Mouse (Mus musculus) heart, postnatal 36 days (tissue): ENCODE results near the gene St8sia1. TPM values are rescaled to one million over a fixed set of nuclear protein-coding genes. Genes with fewer than 3 reads are reported as not detected.
"Not testable (repeated sequence)": the region's sequence is repeated elsewhere in the genome, so short reads cannot be mapped to it uniquely, and the experiment has no call there.

Experiments
- DNase-seq, 2 experiments: peaks; one replicate each; pipeline ENCODE4 v3.0.0; 2021 to 2022
- intact Hi-C: fragments of 180-260 bp; cut with DNase I; formaldehyde crosslinking; loops from one replicate; pipeline ENCODE4 v1.15.1; 2025
- total RNA-seq, 2 experiments: library from RNA; stranded (reverse); gene quantifications; 2 replicates each; pipeline ENCODE4 v1.2.3; 2021

Gene St8sia1
- total RNA-seq, 2 experiments from 2014 or later, result 0.11 to 0.39 TPM

GRCm38 (mm10) chr6:142985561-142986238 is 21.4 kb upstream of the St8sia1 start:
- intact Hi-C loops, DNase-seq: not testable (repeated sequence)

DNA sequence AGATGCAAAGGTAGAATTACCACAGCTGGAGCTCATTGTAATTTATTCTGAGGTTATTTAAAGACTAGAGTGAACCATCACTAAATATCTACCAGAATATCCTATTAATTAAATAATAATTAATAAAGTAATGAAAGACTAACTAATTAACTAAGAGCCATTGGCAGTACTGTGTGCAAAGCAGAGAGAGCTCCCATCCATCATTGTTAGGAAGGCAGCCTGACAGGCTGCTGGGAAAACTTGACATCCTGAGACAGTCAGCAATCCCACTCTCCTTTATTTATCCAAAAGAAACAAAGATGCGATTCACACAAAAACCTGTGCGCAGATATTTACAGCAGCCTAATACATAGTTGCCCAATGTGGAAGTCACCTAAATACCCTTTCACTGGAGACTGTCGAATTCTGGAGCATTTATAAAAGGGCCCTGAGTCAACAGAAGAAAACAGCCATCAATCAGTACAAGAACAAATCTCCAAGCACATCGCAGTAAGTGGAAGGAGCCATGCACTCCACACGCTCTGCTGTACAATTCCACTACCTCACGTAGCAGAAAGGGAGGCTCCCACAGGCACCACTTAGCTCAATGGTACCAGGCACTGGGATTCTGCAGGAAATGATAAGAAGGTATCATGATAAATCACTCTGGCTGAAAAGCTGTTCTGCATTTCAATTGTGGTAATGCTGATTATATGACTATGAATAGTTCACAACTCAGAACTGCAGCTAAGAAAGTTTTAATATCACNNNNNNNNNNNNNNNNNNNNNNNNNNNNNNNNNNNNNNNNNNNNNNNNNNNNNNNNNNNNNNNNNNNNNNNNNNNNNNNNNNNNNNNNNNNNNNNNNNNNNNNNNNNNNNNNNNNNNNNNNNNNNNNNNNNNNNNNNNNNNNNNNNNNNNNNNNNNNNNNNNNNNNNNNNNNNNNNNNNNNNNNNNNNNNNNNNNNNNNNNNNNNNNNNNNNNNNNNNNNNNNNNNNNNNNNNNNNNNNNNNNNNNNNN is 15.7 kb upstream of the St8sia1 start:
- DNase-seq, result no peak
- intact Hi-C loops, result no loop called here

GRCm38 (mm10) chr6:142977221-142977620 is 13.0 kb upstream of the St8sia1 start:
- intact Hi-C loops, result no loop called here
- DNase-seq, result no peak

- intact Hi-C loops, result no loop called here
- DNase-seq, result no peak
Measured at GRCm38 (mm10) chr6:142973289-142973688, 9.0 kb upstream of the St8sia1 start.

- DNase-seq, result no peak
- intact Hi-C loops, result no loop called here
Measured at GRCm38 (mm10) chr6:142972205-142972604, 8.0 kb upstream of the St8sia1 start.

- no peak for DNase-seq
- intact Hi-C loops, result loop anchor here (5.0 kb wide), 1 partner anchor 85 kb away; no protein-coding TSS in a partner anchor
Measured at GRCm38 (mm10) chr6:142967407-142967806, 3.2 kb upstream of the St8sia1 start.

DNA sequence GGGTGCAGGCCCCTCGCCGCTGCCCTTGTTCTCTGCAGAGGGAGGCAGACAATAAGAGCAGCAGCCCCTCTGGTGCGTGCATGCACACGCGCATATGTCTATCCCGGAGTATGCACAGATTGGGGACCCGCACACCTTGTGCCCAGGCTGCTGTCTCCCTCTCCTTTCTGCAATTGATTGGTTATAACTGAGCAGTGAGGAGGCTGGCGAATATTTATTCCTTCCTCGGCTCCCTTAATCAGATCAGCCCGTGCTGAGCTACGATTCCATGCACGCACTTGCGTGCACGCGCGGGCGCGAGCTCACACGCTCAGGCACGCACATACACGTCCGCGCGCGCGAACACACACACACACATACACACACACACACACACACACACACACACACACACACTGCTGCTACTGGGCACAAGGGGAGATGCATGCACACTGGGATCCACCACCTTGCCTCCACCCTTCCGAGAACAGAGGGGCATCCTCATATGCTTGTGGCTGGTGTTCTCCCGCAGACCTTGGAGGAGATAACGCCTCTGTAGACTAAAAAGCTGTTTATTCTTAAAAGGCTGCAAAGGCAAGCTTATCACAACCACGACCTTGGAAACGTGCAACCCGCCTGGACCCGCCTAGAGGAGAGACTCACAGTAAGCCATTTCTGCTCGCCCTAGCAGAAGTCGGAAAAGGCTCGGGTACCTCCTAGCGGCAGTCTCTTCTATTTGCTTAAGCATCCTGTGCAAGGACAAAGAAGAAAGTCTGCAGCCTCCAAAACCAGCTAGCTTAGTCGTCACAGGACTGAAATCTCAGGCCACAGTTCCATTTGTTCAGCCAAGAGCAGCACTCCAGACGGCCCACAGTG is 506 bp upstream of the St8sia1 start:
- intact Hi-C loops, result loop anchor here (1.0 to 5.0 kb wide), 3 partner anchors 82 to 184 kb away; no protein-coding TSS in a partner anchor
- peak; percentile 46 to 49 for DNase-seq

- no peak for DNase-seq
- intact Hi-C loops, result loop anchor here (2.0 kb wide), 1 partner anchor 183 kb away; no protein-coding TSS in a partner anchor
Measured at GRCm38 (mm10) chr6:142963480-142964075, 674 bp downstream of the St8sia1 start.

DNA sequence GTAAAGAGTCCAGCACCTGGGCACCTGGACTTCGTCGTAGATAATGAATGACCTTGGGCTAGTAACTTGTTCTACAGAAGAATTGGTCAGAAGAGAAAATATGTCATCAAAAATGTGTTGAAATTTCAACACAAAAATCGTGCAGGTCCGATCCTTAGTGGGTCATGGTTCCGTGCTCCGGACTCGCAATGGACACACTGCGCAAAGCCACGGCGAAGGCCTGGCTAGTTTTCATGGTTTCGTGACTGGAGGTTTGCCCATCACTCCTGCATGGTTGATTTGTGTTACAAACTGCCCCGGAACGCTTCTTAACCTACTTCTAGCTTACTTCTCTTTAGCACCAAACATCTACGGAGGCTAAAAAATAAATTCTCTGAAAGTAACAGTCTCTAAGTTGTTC is 1.4 kb downstream of the St8sia1 start:
- intact Hi-C loops, result no loop called here
- no peak for DNase-seq

DNA sequence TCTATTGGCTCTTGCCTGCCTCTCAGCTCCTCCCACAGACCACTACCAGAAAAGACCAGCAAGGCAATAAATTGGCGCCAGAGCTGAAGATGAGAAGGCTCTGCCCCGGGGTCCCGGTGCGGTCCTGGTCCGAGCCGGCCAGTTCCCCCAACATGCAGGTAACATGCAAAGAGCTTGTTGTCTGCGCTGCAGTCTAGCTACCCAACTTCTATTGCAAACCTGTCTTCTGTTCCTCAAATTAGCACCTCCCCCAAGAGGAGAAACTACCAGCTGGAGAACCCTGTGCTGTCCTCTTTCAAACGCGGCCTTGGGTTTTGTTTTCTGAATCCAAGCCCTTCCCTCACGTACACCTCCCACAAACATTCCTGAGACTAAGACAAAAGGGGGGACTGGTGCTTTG is 1.8 kb downstream of the St8sia1 start:
- intact Hi-C loops, result no loop called here
- DNase-seq, result no peak

DNA sequence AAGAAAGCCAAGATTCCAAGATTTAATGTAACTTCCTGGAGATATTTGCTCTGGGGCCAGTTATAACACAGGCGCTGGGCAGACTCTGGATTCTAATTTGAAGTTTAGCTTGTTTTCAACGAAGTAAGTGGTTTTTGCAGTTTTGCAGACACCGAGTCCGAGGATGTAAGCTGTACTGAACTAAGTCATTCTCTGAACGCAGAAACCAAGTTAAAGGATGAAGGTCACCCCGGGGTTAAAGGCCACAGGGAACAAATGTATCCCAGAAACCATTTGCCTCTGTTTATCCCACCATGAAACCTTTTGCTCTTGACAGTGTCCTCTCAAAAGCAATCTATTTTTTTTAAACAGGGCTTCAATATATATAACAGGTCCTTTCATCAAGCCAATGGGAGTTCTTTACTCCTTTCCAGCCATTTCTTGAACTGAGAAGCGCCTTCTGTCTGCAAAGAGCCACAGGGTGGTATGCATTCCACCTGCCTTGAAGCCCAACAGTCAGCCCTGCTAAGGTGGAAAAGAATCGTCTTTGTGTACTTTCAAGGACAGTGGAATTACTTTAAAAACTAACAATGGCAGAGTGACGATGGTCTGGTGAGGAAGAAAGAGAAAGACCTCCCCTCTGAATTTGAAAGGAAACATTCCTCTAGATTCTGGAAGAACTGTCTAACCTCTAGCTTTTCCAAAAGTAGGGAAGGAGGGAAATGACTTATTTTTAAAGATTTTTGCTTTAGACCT is 2.4 kb downstream of the St8sia1 start:
- DNase-seq, result no peak
- intact Hi-C loops, result no loop called here

- intact Hi-C loops, result no loop called here
- no peak for DNase-seq
Measured at GRCm38 (mm10) chr6:142956556-142956955, 7.7 kb downstream of the St8sia1 start.

- intact Hi-C loops, result no loop called here
- DNase-seq, result no peak
Measured at GRCm38 (mm10) chr6:142955281-142955680, 9.0 kb downstream of the St8sia1 start.

GRCm38 (mm10) chr6:142953189-142953588 is 11.1 kb downstream of the St8sia1 start:
- intact Hi-C loops, result no loop called here
- no peak for DNase-seq

DNA sequence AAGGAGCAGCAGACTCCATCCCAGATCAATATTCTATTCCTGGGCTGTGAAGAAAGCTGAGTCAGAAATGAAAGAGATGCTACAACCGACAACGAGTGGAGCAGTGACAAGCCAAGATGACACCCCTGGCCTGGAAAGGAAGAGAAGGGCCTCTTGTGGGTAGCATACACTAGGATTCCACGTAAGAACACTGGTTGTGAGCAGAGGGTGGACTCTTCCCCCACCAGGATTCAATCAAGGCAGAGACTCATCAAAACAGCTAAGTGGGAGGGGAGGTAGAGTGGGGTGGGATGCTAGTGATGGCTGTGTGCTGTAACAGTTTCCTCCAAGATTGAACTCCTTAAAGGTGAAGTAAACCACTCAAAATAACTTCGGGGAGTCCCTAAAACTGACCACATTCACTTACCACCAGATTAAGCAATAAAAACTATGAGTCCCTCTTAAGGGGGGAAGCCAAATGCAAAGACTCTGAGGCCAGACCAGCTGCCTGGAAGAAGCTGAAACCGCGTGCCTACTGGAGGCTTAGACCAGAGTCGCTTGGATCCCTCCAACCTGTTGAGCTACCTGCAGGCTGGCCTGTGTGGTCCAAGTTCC is 11.8 kb downstream of the St8sia1 start:
- DNase-seq, result no peak
- intact Hi-C loops, result no loop called here

- intact Hi-C loops, result no loop called here
- no peak for DNase-seq
Measured at GRCm38 (mm10) chr6:142951564-142952308, 12.5 kb downstream of the St8sia1 start.

DNA sequence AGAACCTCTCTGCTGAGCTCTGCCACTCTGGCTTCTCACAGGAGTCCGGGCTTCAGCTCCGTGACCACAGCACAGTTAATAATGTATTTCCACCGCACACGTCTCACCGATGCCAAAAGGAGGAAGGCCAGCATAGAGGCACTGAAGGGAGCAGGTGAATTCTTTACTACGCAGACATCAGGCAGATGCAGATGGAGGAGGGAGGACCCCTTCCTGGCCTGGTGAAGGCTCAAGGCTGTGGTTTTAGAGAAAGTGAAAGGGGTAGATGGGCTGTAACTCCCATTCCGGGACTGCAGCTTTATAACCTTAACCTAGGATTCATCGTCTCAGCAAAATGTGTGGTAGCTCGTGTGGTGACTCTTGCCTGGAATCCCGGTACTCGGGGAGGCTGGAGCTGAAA is 13.9 kb downstream of the St8sia1 start:
- DNase-seq, result no peak
- intact Hi-C loops, result no loop called here

GRCm38 (mm10) chr6:142948955-142949357 is 15.3 kb downstream of the St8sia1 start:
- no peak for DNase-seq
- intact Hi-C loops, result no loop called here
